Comparison of ENCODE assay signal across 33 mouse cellular contexts in the genomic region with DNA sequence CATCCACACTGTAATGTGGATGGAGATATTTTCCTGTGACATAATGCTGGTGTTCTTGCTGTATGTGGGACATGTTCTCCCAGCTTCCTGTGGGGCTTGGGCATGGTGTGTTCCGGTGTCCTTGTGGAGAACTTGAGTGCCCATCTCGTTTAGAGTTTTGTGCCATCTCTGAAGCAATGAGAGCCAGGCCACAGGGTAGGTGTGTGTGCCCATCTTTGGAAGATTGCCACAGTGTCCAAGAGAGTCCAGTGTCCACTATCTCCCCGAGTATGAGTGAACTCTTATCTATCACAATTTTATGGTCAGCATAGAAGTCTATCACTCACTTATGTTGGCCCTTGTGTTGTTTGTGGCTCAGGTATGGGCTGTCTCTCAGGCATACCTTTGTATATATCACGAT. TPM values are rescaled to one million over a fixed set of nuclear protein-coding genes. Genes with fewer than 3 reads are reported as not detected.
"Had no signal": no experiment of that assay in that cellular context is flagged by ENCODE, and none has a peak within 500 bp of the region (broad histone marks: within the 10 kb centered on the region; RNA-seq: fewer than 3 reads in every experiment).

No protein-coding gene starts in this region.

- H3K36me3 ChIP-seq: embryonic facial prominence, embryonic 10.5 days; embryonic facial prominence, embryonic 12.5 days; embryonic facial prominence, embryonic 13.5 days; embryonic facial prominence, embryonic 15.5 days; forebrain, embryonic 10.5 days; forebrain, embryonic 12.5 days; forebrain, embryonic 15.5 days had no signal

- H3K4me3 ChIP-seq: embryonic facial prominence, embryonic 10.5 days; embryonic facial prominence, embryonic 12.5 days; embryonic facial prominence, embryonic 13.5 days; embryonic facial prominence, embryonic 15.5 days; erythroblast, embryonic 14.5 days; forebrain, embryonic 10.5 days; forebrain, embryonic 12.5 days; forebrain, embryonic 13.5 days; forebrain, embryonic 15.5 days; gastrocnemius, adult 2 months; heart, adult 2 months had no signal

- DNase-seq: cerebellum, adult 8-10 months; cerebellum, adult 9-10 months; cerebellum, adult 9-11 months; cerebellum, postnatal 10 days; cerebellum, postnatal 14 days; cerebellum, postnatal 25 days; cerebellum, postnatal 36 days; forebrain, postnatal 0 days; gastrocnemius, adult 2 months; gastrocnemius, postnatal 10 days; gastrocnemius, postnatal 14 days; gastrocnemius, postnatal 25 days; gastrocnemius, postnatal 36 days; heart, adult 18-20 months; heart, adult 2 months had no signal

- H3K27ac ChIP-seq: embryonic facial prominence, embryonic 10.5 days; embryonic facial prominence, embryonic 12.5 days; embryonic facial prominence, embryonic 13.5 days; embryonic facial prominence, embryonic 15.5 days; forebrain, embryonic 10.5 days; forebrain, embryonic 12.5 days; forebrain, embryonic 13.5 days; forebrain, embryonic 15.5 days; gastrocnemius, adult 2 months; heart, adult 2 months had no signal

- H3K9me3 ChIP-seq: embryonic facial prominence, embryonic 10.5 days; embryonic facial prominence, embryonic 12.5 days; embryonic facial prominence, embryonic 13.5 days; embryonic facial prominence, embryonic 15.5 days; forebrain, embryonic 10.5 days; forebrain, embryonic 12.5 days; forebrain, embryonic 13.5 days; forebrain, embryonic 15.5 days had no signal

- H3K4me2 ChIP-seq: embryonic facial prominence, embryonic 12.5 days; embryonic facial prominence, embryonic 13.5 days; embryonic facial prominence, embryonic 15.5 days; forebrain, embryonic 12.5 days; forebrain, embryonic 13.5 days; forebrain, embryonic 15.5 days had no signal

- H3K27me3 ChIP-seq: embryonic facial prominence, embryonic 12.5 days; embryonic facial prominence, embryonic 13.5 days; embryonic facial prominence, embryonic 15.5 days; forebrain, embryonic 12.5 days; forebrain, embryonic 13.5 days; forebrain, embryonic 15.5 days had no signal

- H3K4me1 ChIP-seq: embryonic facial prominence, embryonic 12.5 days; embryonic facial prominence, embryonic 15.5 days; forebrain, embryonic 12.5 days; forebrain, embryonic 13.5 days; forebrain, embryonic 15.5 days had no signal

- ATAC-seq: forebrain, embryonic 13.5 days; forebrain, embryonic 14.5 days; forebrain, embryonic 15.5 days; forebrain, embryonic 16.5 days; forebrain, postnatal 0 days had no signal

- H3K9ac ChIP-seq: embryonic facial prominence, embryonic 12.5 days; embryonic facial prominence, embryonic 13.5 days; embryonic facial prominence, embryonic 15.5 days; forebrain, embryonic 12.5 days; forebrain, embryonic 13.5 days; forebrain, embryonic 15.5 days; forebrain, postnatal 0 days had no signal

RNA-seq across cellular contexts. Expression of gene Itgb2l, which starts 47.9 kb away (rescaled TPM):
- total RNA-seq: forebrain, postnatal 0 days; gastrocnemius, adult 18-20 months; gastrocnemius, adult 2 months; gastrocnemius, adult 8-10 months; gastrocnemius, postnatal 14 days; gastrocnemius, postnatal 25 days; gastrocnemius, postnatal 36 days; gastrocnemius, postnatal 4 days; heart, adult 18-20 months; heart, adult 2 months had no signal
- polyA plus RNA-seq: cortical plate, adult 2 months; embryonic facial prominence, embryonic 10.5 days; embryonic facial prominence, embryonic 11.5 days; embryonic facial prominence, embryonic 13.5 days; erythroblast, embryonic 14.5 days; forebrain, embryonic 10.5 days; forebrain, embryonic 11.5 days; forebrain, embryonic 12.5 days; forebrain, embryonic 13.5 days; forebrain, embryonic 15.5 days; forebrain, embryonic 16.5 days; frontal cortex, adult 2 months; heart, adult 2 months had no signal
